Mouse (Mus musculus) layer of hippocampus, adult 11-12 months (tissue): ENCODE results near the gene Tyk2.

Source experiments
- DNase-seq: peaks from one replicate; pipeline ENCODE4 v3.0.0; 2022; ENCODE audit warnings: low spot score

The Tyk2 gene

GRCm38 (mm10) chr9:21062928-21063327 lies 68.1 kb downstream of the Tyk2 start:
- peak; percentile 59 for DNase-seq
